Mouse (Mus musculus): ENCODE data around the gene Letm1. TPM values are rescaled to one million over a fixed set of nuclear protein-coding genes. Genes with fewer than 3 reads are reported as not detected.

The Letm1 gene
- polyA plus RNA-seq, 1 experiment from 2014 or later: 44.7 TPM

DNA sequence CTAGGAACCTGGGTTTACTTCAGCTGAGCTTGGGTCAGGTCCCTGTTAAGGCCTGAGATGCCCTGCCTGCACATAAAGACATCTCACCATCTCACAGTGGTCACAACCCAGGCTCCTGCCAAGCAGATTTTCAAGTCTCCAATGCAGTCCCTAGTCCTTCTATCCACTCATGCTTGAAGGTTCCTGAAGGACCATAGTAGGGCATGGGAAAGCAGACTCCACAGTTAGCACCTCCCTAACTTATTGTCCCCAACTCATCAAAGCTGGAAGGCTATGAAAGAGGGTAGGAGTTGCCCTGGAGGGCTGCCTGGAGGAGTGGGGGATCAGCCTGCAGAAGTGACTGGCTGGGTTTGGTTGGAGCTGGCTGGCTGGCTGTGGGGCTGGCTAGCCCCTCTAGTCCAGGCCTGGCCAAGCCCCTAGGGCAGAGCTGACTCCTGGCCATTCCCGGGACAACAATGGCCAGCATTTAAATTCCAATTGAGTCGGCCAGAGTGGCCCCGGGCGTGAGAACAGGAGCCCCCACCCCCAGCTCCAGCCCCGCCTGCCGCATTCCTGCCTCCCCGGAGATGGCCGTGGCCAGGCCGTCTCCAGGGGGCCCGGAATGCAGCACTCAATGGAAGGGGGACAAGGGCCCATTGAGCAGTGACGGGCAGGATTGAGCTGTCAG is 77.5 kb downstream of the Letm1 start:
- no peak overlapping the region for H3K4me3 ChIP-seq (replicated peaks)
- no peak overlapping the region for H3K9ac ChIP-seq
- H3K4me2 ChIP-seq: 0 out of 2 replicates have a peak overlapping the region, but pooled peaks have one; percentile 16
- H3K27me3 ChIP-seq (replicated peaks): no peaks in the 10 kb centered on the region
- peak; percentile 30; the same call in 1 of the 2 replicates for ATAC-seq (ENCODE audit: insufficient read depth, low FRiP score, low read depth)
- no peak overlapping the region for H3K27ac ChIP-seq
- no peaks in the 10 kb centered on the region for H3K9me3 ChIP-seq
- WGBS: 15% methylated on average over 11 of the region's 11 CpGs
- no peaks in the 10 kb centered on the region for H3K36me3 ChIP-seq
- peaks cover 38% of the 10 kb centered on the region for H3K4me1 ChIP-seq

- Histone ChIP-seq H3K9ac (no peak overlapping the region), H3K27ac (no peak overlapping the region), H3K9me3 (no peaks in the 10 kb centered on the region), H3K4me1 (peaks cover 47% of the 10 kb centered on the region), H3K4me2 (no peak overlapping the region), H3K36me3 (no peaks in the 10 kb centered on the region), H3K4me3 (replicated peaks) (no peak overlapping the region), H3K27me3 (replicated peaks) (no peaks in the 10 kb centered on the region)
- no peak for ATAC-seq (ENCODE audit: insufficient read depth, low FRiP score, low read depth)
- 51% methylated on average over 8 of the region's 8 CpGs for WGBS
These were observed 78.6 kb downstream of the Letm1 start for GRCm38 (mm10) chr5:33703999-33704398.

DNA sequence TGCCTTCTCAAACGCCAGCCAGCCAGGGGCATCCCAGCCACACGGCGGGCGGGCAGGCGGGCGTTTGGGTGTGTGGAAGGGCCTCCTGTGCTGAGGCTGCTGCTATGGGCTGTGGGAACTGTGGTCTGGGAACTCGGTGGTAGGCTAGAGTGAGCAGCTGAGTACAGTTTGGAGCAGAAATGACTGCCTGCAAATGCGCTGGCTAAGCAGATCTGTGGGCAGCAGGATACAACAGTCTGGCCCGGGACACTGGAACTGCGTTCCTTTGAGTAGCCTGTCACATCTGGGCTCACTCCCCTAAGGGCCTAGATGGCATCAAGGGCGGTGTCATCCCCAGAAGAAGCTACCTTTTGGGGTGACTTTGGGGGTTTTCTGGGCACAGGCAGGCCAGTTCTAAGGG is 80.8 kb downstream of the Letm1 start:
- H3K27ac ChIP-seq: no peak overlapping the region
- no peaks in the 10 kb centered on the region for H3K36me3 ChIP-seq
- no peaks in the 10 kb centered on the region for H3K9me3 ChIP-seq
- peaks cover 50% of the 10 kb centered on the region for H3K4me1 ChIP-seq
- H3K4me2 ChIP-seq: no peak overlapping the region; the same call in 1 of the 2 replicates
- no peak overlapping the region for H3K9ac ChIP-seq
- 77% methylated on average over 11 of the region's 11 CpGs for WGBS
- H3K27me3 ChIP-seq (replicated peaks): no peaks in the 10 kb centered on the region
- H3K4me3 ChIP-seq (replicated peaks): no peak overlapping the region
- no peak for ATAC-seq (ENCODE audit: insufficient read depth, low FRiP score, low read depth)

- H3K9ac ChIP-seq: no peak overlapping the region
- no peak overlapping the region for H3K27ac ChIP-seq
- no peaks in the 10 kb centered on the region for H3K9me3 ChIP-seq
- H3K36me3 ChIP-seq: no peaks in the 10 kb centered on the region
- no peak overlapping the region for H3K4me3 ChIP-seq (replicated peaks)
- no peaks in the 10 kb centered on the region for H3K27me3 ChIP-seq (replicated peaks)
- WGBS: 37% methylated on average over 13 of the region's 13 CpGs
- no peak for ATAC-seq (ENCODE audit: insufficient read depth, low FRiP score, low read depth)
- no peak overlapping the region for H3K4me2 ChIP-seq
- H3K4me1 ChIP-seq: peaks cover 48% of the 10 kb centered on the region
These were observed 82.6 kb downstream of the Letm1 start for GRCm38 (mm10) chr5:33700010-33700409.

DNA sequence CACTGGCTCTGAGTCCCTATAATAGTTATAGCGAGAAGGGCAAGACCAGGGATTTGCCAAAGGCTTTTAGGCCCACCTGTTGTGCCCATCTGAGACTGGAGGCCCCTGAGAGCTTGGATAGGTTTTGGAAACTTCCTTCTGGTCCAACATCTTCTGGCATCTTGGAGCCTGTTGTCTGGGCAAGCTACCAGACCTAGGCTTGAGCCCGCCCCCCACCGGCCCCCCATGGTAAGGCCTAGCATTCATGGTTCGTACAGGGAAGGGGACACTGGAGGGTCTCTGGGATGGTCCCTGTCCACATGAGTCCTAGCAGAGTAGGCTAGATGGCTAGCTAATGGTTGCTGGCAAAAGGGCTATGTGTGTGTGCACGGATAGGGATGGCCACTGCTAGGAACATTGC is 83.9 kb downstream of the Letm1 start:
- H3K27ac ChIP-seq: no peak overlapping the region

DNA sequence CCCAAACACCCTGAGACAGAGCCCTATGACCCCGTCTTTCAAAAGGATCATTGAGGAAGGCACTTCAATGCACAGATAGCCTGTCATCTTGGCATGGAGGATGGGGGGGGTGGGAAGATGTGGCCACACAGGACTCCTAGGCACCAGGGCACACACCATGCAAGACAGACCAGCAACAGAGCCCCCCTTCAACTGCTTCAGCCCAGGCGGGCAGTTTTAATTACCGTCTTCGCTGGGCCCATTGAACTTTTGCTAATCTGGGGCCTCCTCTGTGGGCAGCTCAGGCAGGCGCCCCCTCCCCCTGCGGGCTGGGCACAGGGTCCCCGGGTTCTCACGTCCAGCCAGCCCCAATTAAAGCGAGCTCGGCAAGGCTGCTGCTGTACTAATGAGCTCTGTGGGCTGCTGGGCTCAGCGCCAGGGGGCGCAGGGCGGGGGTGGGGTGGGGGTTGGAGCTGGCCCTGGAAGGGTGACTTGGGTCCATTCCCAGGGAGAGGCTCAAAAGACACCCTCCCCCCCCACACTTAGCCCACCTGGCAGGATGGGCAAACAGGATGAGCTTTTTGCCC is 84.6 kb downstream of the Letm1 start:
- Histone ChIP-seq H3K4me1 (peaks cover 57% of the 10 kb centered on the region), H3K27me3 (replicated peaks) (no peaks in the 10 kb centered on the region), H3K9ac (no peak overlapping the region), H3K27ac (no peak overlapping the region), H3K9me3 (no peaks in the 10 kb centered on the region), H3K4me2 (no peak overlapping the region), H3K36me3 (no peaks in the 10 kb centered on the region), H3K4me3 (replicated peaks) (no peak overlapping the region)
- no peak for ATAC-seq (ENCODE audit: insufficient read depth, low FRiP score, low read depth)
- WGBS: 37% methylated on average over 13 of the region's 13 CpGs

More for the DNA sequence above, 83.9 kb downstream of the Letm1 start:
- Histone ChIP-seq H3K4me2 (no peak overlapping the region), H3K4me1 (peaks cover 55% of the 10 kb centered on the region), H3K36me3 (no peaks in the 10 kb centered on the region), H3K4me3 (replicated peaks) (no peak overlapping the region), H3K9ac (no peak overlapping the region), H3K27me3 (replicated peaks) (no peaks in the 10 kb centered on the region), H3K9me3 (no peaks in the 10 kb centered on the region)
- ATAC-seq (ENCODE audit: insufficient read depth, low FRiP score, low read depth): no peak
- 92% methylated on average over 5 of the region's 5 CpGs for WGBS

GRCm38 (mm10) chr5:33697534-33697933 is 85.1 kb downstream of the Letm1 start:
- no peak overlapping the region for H3K9ac ChIP-seq
- peak overlapping the region; percentile 91 for H3K27ac ChIP-seq
- H3K4me3 ChIP-seq (replicated peaks): no peak overlapping the region
- H3K36me3 ChIP-seq: no peaks in the 10 kb centered on the region
- ATAC-seq (ENCODE audit: insufficient read depth, low FRiP score, low read depth): no peak
- H3K4me2 ChIP-seq: no peak overlapping the region
- H3K4me1 ChIP-seq: peaks cover 62% of the 10 kb centered on the region
- H3K27me3 ChIP-seq (replicated peaks): no peaks in the 10 kb centered on the region
- no peaks in the 10 kb centered on the region for H3K9me3 ChIP-seq
- WGBS: 68% methylated on average over 1 of the region's 1 CpGs

DNA sequence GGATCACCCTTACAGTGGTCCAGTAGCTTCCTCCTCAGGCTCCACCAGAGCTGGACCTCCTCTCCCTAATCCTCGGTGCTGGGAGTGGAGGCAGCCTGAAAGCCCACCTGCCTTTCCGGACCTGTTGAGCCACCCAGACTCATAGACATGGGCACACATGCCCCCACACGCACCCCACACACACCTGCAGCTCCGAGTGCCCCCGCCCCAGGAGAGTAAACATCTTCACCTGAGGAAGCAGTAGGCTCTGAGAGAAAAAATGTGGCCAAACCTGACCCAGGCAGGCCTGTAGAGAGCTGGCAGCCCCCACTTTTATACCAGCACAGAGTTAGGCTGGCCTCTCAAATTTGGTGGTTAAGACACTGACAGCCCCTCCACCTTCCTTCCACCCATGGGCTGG is 86.2 kb downstream of the Letm1 start:
- H3K4me2 ChIP-seq: peak overlapping the region; percentile 89; the same call in 1 of the 2 replicates
- H3K27ac ChIP-seq: peak overlapping the region; percentile 91
- WGBS: 73% methylated on average over 5 of the region's 5 CpGs
- no peaks in the 10 kb centered on the region for H3K36me3 ChIP-seq
- H3K27me3 ChIP-seq (replicated peaks): no peaks in the 10 kb centered on the region
- peaks cover 70% of the 10 kb centered on the region for H3K4me1 ChIP-seq
- H3K9ac ChIP-seq: no peak overlapping the region
- no peaks in the 10 kb centered on the region for H3K9me3 ChIP-seq
- peak; percentile 33 for ATAC-seq (ENCODE audit: insufficient read depth, low FRiP score, low read depth)
- no peak overlapping the region for H3K4me3 ChIP-seq (replicated peaks)

- 4% methylated on average over 24 of the region's 24 CpGs for WGBS
- no peaks in the 10 kb centered on the region for H3K36me3 ChIP-seq
- H3K4me3 ChIP-seq (replicated peaks): peak overlapping the region; percentile 41
- peak overlapping the region; percentile 23 for H3K9ac ChIP-seq
- peak overlapping the region; percentile 91 for H3K27ac ChIP-seq
- H3K9me3 ChIP-seq: no peaks in the 10 kb centered on the region
- H3K27me3 ChIP-seq (replicated peaks): no peaks in the 10 kb centered on the region
- ATAC-seq (ENCODE audit: insufficient read depth, low FRiP score, low read depth): no peak; the same call in 1 of the 2 replicates
- peak overlapping the region; percentile 89 for H3K4me2 ChIP-seq
- H3K4me1 ChIP-seq: peaks cover 71% of the 10 kb centered on the region
These were observed 86.9 kb downstream of the Letm1 start for GRCm38 (mm10) chr5:33695718-33696121.

DNA sequence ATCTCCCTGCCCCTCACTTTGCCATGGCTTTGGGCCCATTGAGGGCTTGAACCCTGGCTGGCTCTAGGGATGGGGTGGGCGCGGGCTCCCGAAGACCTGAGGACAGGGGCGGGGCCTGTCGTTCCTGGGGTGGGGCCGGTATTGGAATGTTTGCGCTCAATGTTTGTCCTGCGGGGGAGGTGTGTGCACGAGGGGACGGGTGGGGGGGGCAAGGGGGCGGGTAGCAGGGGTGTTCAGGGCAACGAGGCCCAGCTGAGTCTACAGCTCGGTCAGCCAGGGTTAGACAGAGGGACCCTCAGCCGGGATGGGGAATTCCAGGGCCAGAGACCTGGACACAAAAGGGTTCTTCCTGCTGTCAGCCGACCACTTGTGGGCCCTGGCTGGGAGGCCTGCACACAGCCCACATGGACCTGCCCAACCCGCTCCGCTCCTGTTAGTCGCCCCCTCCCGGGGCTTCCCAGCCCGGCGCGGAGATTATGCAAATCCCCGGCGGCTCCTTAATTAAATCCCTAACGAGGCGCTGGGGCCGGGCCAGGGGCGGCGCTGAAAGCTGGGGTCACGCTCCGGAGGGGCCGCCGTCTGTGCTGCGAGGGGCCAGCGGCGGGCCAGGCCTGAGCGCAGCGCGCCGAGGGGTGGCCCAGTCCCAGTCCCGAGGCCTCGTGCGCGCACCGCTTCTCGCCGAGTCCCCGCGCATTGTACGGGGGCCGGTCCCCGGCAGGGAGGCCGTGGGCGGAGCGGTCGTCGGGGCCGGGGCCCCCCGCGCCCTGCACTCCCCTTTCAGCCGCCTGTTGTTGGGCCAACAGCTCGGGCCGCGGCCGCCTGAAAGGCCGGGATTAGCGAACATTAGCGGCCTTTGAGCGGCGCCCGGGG is 87.5 kb downstream of the Letm1 start:
- H3K9ac ChIP-seq: peak overlapping the region; percentile 23
- peak overlapping the region; percentile 89 for H3K4me2 ChIP-seq
- H3K27me3 ChIP-seq (replicated peaks): no peaks in the 10 kb centered on the region
- H3K4me3 ChIP-seq (replicated peaks): peak overlapping the region; percentile 41
- peak; percentile 59 for ATAC-seq (ENCODE audit: insufficient read depth, low FRiP score, low read depth)
- WGBS: 3% methylated on average over 70 of the region's 71 CpGs
- peak overlapping the region; percentile 91 for H3K27ac ChIP-seq
- H3K9me3 ChIP-seq: no peaks in the 10 kb centered on the region
- H3K4me1 ChIP-seq: peaks cover 74% of the 10 kb centered on the region
- no peaks in the 10 kb centered on the region for H3K36me3 ChIP-seq

DNA sequence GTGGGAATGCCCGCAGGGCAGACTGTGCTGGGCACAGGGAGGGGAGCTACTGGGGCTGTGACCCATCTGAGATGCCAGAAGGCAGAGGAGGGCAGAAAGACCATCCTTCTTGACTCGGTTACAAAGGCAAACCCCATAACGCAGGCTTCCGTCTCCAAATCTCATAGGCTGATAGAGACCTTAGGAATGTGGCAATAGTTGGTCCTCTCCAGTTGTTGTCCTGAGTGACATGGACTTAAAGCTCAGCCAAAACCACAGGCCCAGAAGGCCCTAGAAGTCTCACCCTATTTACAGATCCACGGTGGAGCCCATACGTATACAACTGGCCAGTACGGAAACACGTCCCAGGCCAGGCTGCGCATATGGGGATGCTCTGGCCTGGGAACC is 88.2 kb downstream of the Letm1 start:
- ATAC-seq (ENCODE audit: insufficient read depth, low FRiP score, low read depth): no peak
- no peaks in the 10 kb centered on the region for H3K9me3 ChIP-seq
- H3K4me1 ChIP-seq: peaks cover 74% of the 10 kb centered on the region
- H3K36me3 ChIP-seq: no peaks in the 10 kb centered on the region
- WGBS: 57% methylated on average over 9 of the region's 9 CpGs
- peak overlapping the region; percentile 83 for H3K27ac ChIP-seq
- no peak overlapping the region for H3K4me3 ChIP-seq (replicated peaks)
- H3K4me2 ChIP-seq: peak overlapping the region; percentile 89
- no peak overlapping the region for H3K9ac ChIP-seq
- no peaks in the 10 kb centered on the region for H3K27me3 ChIP-seq (replicated peaks)

GRCm38 (mm10) chr5:33692393-33692792 is 90.2 kb downstream of the Letm1 start:
- WGBS: 4% methylated on average over 24 of the region's 24 CpGs
- Histone ChIP-seq H3K36me3 (no peaks in the 10 kb centered on the region), H3K27ac (peak overlapping the region; percentile 86), H3K9ac (no peak overlapping the region), H3K27me3 (replicated peaks) (no peaks in the 10 kb centered on the region), H3K9me3 (no peaks in the 10 kb centered on the region), H3K4me1 (peaks cover 68% of the 10 kb centered on the region), H3K4me2 (peak overlapping the region; percentile 39), H3K4me3 (replicated peaks) (no peak overlapping the region)
- ATAC-seq (ENCODE audit: insufficient read depth, low FRiP score, low read depth): peak; percentile 9; the same call in 1 of the 2 replicates
